Mouse (Mus musculus): ENCODE measurements at regions not wholly inside any gene's neighbourhood (a gene's known extent, or its start where the extent isn't known, plus 50 kb on each side); places are given as distances from the start of the nearest gene placed in this dataset.

DNA sequence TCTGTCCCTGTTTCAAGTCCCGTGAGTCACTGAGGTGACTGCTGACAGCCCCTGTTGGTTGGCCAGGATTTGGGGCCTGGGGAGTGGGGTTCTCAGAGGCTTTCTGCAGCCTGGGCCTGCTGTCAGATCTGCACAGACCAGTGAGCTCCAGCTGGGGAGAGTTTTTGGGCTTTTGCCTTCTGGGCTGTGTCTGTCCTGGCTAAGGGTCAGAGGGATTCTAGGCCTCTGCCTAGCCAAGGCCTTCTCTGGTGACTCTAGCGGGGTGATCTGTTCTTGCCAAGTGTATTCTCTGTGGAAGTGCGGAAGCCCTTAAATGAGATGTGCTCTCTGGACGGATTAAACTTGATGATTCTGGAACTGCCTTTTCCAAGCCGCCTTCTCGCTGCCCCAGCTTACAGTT lies 131.2 kb upstream of the Pitx1 start:
- TF ChIP-seq POLR2A (IDR thresholded peaks at IDR 0.05; ENCODE audit: control insufficient read depth in 1 of 2, insufficient read depth in 1 of 2, low read depth in 1 of 2, low read length in 2 of 2, poor library complexity in 1 of 2) (no peak), UBTF (IDR thresholded peaks at IDR 0.05; ENCODE audit: borderline replicate concordance, insufficient read depth, low read depth, low read length) (no peak), USF2 (IDR thresholded peaks at IDR 0.05; ENCODE audit: borderline replicate concordance in 1 of 2, insufficient read depth in 1 of 2, low read depth in 1 of 2, low read length in 2 of 2) (no peak), CTCF (IDR thresholded peaks at IDR 0.05 in 2 of 3, conservative IDR thresholded peaks at IDR 0.05 in 1 of 3; ENCODE audit: control insufficient read depth in 1 of 3, insufficient read depth in 1 of 3, low read depth in 2 of 3, low read length in 3 of 3, poor library complexity in 1 of 3, severe bottlenecking in 1 of 3) (no peak), TCF12 (IDR thresholded peaks at IDR 0.05; ENCODE audit: low read depth, low read length) (no peak), GATA1 (IDR thresholded peaks at IDR 0.05; ENCODE audit: low read depth, low read length) (no peak), SMC3 (IDR thresholded peaks at IDR 0.05; ENCODE audit: low read depth, low read length) (no peak)
